Comparison of ENCODE assay signal across 21 mouse cellular contexts in the genomic region with DNA sequence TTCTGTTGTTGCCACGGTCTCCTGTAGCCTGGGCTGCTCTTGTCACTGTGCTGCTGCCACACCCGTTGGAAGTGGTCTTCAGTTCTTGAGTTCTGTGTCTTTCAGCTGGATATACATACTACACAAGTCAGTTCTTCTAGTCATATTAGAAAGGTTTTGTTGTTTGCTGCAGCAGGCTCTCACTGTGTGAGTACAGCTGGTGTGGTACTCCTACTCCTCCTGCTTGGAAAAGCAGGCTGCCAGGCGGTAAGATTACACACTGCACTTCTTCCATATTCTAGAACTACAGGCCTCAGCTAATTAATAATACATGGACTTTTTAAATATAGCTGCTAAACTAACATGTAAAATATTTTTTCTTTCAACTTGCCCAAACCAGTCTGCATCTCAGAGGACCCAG. TPM values are rescaled to one million over a fixed set of nuclear protein-coding genes. Genes with fewer than 3 reads are reported as not detected.
A peak's percentile ranks its signal among the peaks of the same experiment; 100 is the strongest.
DNase-seq lines count a peak whose midpoint lies in the region; ATAC-seq lines count a peak whose summit lies in the region.
"Had no signal": no experiment of that assay in that cellular context is flagged by ENCODE, and none has a peak within 500 bp of the region (broad histone marks: within the 10 kb centered on the region; RNA-seq: fewer than 3 reads in every experiment).

No protein-coding gene starts in this region.

- intact Hi-C loops in left cerebral cortex, postnatal 14 days (cut with DNase I) = no loop called here

- peak; percentile 98 for ATAC-seq in frontal cortex, adult (ENCODE audit: low TSS enrichment)
- ATAC-seq in megakaryocyte progenitor cell, adult 5-6 weeks (replicated peaks; ENCODE audit: poor library complexity) = no peak
- ATAC-seq: forebrain, embryonic 16.5 days; liver, postnatal 0 days; lung, postnatal 0 days; midbrain, embryonic 13.5 days had no signal

- no peak for DNase-seq in frontal cortex, postnatal 14 days (ENCODE audit: low spot score in 2 of 2)
- peak; percentile 32 to 52 for DNase-seq in left cerebral cortex, postnatal 14 days (ENCODE audit: low spot score in 2 of 2)
- no peak for DNase-seq in left cerebral cortex, adult 8-10 months (ENCODE audit: low spot score in 2 of 2)
- peak; percentile 63 for DNase-seq in layer of hippocampus, adult 9-11 months
- DNase-seq in telencephalon, adult 2 months (ENCODE audit: low read depth, low spot score) = peak; percentile 51
- no peak for DNase-seq in adrenal gland, adult 18-20 months (ENCODE audit: low spot score in 2 of 2)
- DNase-seq: adrenal gland, postnatal 25 days; cerebellum, adult 11 months; cerebellum, adult 9-11 months; kidney, adult 8-10 months; kidney, postnatal 14 days; liver, postnatal 0 days had no signal

RNA-seq across cellular contexts. Expression of a gene that starts 19.4 kb away (rescaled TPM):
- total RNA-seq in left cerebral cortex, postnatal 14 days (2021) = 10 to 100 TPM; 77.5 to 80.1 TPM
- 10 to 100 TPM; 87.9 to 97.3 (median 91.3) TPM for total RNA-seq in left cerebral cortex, adult 8-10 months (2022)
- 100 to 1,000 TPM in 1 of 2 experiments, 10 to 100 TPM in 1; 79.4 to 121 TPM for total RNA-seq in adrenal gland, adult 18-20 months (2021)
- total RNA-seq in megakaryocyte progenitor cell, adult 5-6 weeks (2015) = 103 and 124 TPM in 2 replicates
- 125 and 134 TPM in 2 replicates for total RNA-seq in megakaryocyte progenitor cell, adult 5-6 weeks (2017)

RNA-seq across cellular contexts. Expression of a gene that starts 55.1 kb away (rescaled TPM):
- 1 to 10 TPM; 1.1 to 1.2 TPM for total RNA-seq in left cerebral cortex, postnatal 14 days (2021)
- 1 to 10 TPM; 1.2 to 2.7 (median 1.8) TPM for total RNA-seq in left cerebral cortex, adult 8-10 months (2022)
- 1 to 10 TPM in 1 of 2 experiments, under 1 TPM in 1; 0.93 to 2.0 TPM for total RNA-seq in adrenal gland, adult 18-20 months (2021)
- total RNA-seq in megakaryocyte progenitor cell, adult 5-6 weeks (2015) = 1.5 and 2.4 TPM in 2 replicates
- total RNA-seq in megakaryocyte progenitor cell, adult 5-6 weeks (2017) = 0.29 and 1.5 TPM in 2 replicates
- total RNA-seq: common myeloid progenitor, adult 5-6 weeks; hematopoietic stem cell, adult 5-6 weeks; monocyte, adult 5-6 weeks; neutrophil, adult 5-6 weeks had no signal

Comparison
In these comparisons a context has a peak if more than half of its experiments do, and no peak if none do; other contexts are left out.
1. DNase-seq: peak in left cerebral cortex, postnatal 14 days (2 of 2), layer of hippocampus, adult 9-11 months (single experiment) and telencephalon, adult 2 months (single experiment); none in frontal cortex, postnatal 14 days (0 of 2), left cerebral cortex, adult 8-10 months (0 of 2) and adrenal gland, adult 18-20 months (0 of 2).